ENCODE assay signal across 29 mouse cellular contexts in genomic region chr10:117593041-117593570, GRCm38 (mm10).
"Had no signal": no experiment of that assay in that cellular context is flagged by ENCODE, and none has a peak within 500 bp of the region (broad histone marks: within the 10 kb centered on the region; RNA-seq: fewer than 3 reads in every experiment).

No protein-coding gene starts in this region.

- H3K9ac ChIP-seq: limb, embryonic 12.5 days; limb, embryonic 13.5 days; limb, embryonic 15.5 days; liver, embryonic 12.5 days; liver, embryonic 13.5 days; liver, embryonic 14.5 days; liver, embryonic 15.5 days; liver, postnatal 0 days; lung, embryonic 14.5 days; lung, embryonic 15.5 days; midbrain, embryonic 12.5 days; midbrain, embryonic 13.5 days; midbrain, embryonic 15.5 days; neural tube, embryonic 12.5 days had no signal

- H3K27me3 ChIP-seq: limb, embryonic 13.5 days; limb, embryonic 15.5 days; liver, embryonic 12.5 days; liver, embryonic 13.5 days; liver, embryonic 15.5 days; lung, embryonic 15.5 days; midbrain, embryonic 12.5 days; midbrain, embryonic 13.5 days; midbrain, embryonic 15.5 days; neural tube, embryonic 12.5 days had no signal

- H3K36me3 ChIP-seq: limb, embryonic 12.5 days; limb, embryonic 13.5 days; limb, embryonic 15.5 days; liver, embryonic 12.5 days; liver, embryonic 13.5 days; liver, embryonic 15.5 days; lung, embryonic 15.5 days; midbrain, embryonic 10.5 days; midbrain, embryonic 12.5 days; midbrain, embryonic 13.5 days; midbrain, embryonic 15.5 days; neural tube, embryonic 12.5 days had no signal

- H3K9me3 ChIP-seq: limb, embryonic 12.5 days; limb, embryonic 13.5 days; limb, embryonic 15.5 days; liver, embryonic 12.5 days; liver, embryonic 13.5 days; liver, embryonic 15.5 days; lung, embryonic 15.5 days; midbrain, embryonic 10.5 days; midbrain, embryonic 12.5 days; midbrain, embryonic 13.5 days; midbrain, embryonic 15.5 days; neural tube, embryonic 12.5 days had no signal

- H3K4me2 ChIP-seq: limb, embryonic 12.5 days; limb, embryonic 13.5 days; limb, embryonic 15.5 days; liver, embryonic 12.5 days; liver, embryonic 13.5 days; liver, embryonic 15.5 days; lung, embryonic 14.5 days; lung, embryonic 15.5 days; midbrain, embryonic 12.5 days; midbrain, embryonic 13.5 days; midbrain, embryonic 15.5 days; neural tube, embryonic 12.5 days had no signal

- DNase-seq: left cerebral cortex, postnatal 4 days; liver; liver, embryonic 13.5 days; liver, postnatal 0 days; lung, adult 18-20 months; lung, adult 2 months; lung, embryonic 14.5 days; lung, postnatal 10 days; lung, postnatal 14 days; lung, postnatal 36 days; lung, postnatal 4 days; midbrain, embryonic 14.5 days had no signal

- ATAC-seq: liver, embryonic 12.5 days; liver, postnatal 0 days; lung, postnatal 0 days; midbrain, embryonic 13.5 days; midbrain, embryonic 15.5 days had no signal

- H3K27ac ChIP-seq: left cerebral cortex, adult 2 months; limb, embryonic 12.5 days; limb, embryonic 13.5 days; limb, embryonic 15.5 days; liver, embryonic 12.5 days; liver, embryonic 13.5 days; liver, embryonic 14.5 days; liver, embryonic 15.5 days; lung, embryonic 15.5 days; macrophage; midbrain, embryonic 10.5 days; midbrain, embryonic 12.5 days; midbrain, embryonic 13.5 days; midbrain, embryonic 15.5 days; neural tube, embryonic 12.5 days had no signal

- H3K4me3 ChIP-seq: left cerebral cortex, adult 2 months; limb, embryonic 12.5 days; limb, embryonic 13.5 days; limb, embryonic 15.5 days; liver, embryonic 12.5 days; liver, embryonic 13.5 days; liver, embryonic 15.5 days; lung, embryonic 15.5 days; megakaryocyte, embryonic 14.5 days; midbrain, embryonic 10.5 days; midbrain, embryonic 12.5 days; midbrain, embryonic 13.5 days; midbrain, embryonic 15.5 days; myocyte; neural tube, embryonic 12.5 days had no signal

- H3K4me1 ChIP-seq: liver, embryonic 12.5 days; liver, embryonic 13.5 days; liver, embryonic 15.5 days; midbrain, embryonic 10.5 days; midbrain, embryonic 12.5 days; midbrain, embryonic 13.5 days; midbrain, embryonic 15.5 days; neural tube, embryonic 12.5 days had no signal
